Mouse (Mus musculus): ENCODE measurements at regions not wholly inside any gene's neighbourhood (a gene's known extent, or its start where the extent isn't known, plus 50 kb on each side); places are given as distances from the start of the nearest gene placed in this dataset.

DNA sequence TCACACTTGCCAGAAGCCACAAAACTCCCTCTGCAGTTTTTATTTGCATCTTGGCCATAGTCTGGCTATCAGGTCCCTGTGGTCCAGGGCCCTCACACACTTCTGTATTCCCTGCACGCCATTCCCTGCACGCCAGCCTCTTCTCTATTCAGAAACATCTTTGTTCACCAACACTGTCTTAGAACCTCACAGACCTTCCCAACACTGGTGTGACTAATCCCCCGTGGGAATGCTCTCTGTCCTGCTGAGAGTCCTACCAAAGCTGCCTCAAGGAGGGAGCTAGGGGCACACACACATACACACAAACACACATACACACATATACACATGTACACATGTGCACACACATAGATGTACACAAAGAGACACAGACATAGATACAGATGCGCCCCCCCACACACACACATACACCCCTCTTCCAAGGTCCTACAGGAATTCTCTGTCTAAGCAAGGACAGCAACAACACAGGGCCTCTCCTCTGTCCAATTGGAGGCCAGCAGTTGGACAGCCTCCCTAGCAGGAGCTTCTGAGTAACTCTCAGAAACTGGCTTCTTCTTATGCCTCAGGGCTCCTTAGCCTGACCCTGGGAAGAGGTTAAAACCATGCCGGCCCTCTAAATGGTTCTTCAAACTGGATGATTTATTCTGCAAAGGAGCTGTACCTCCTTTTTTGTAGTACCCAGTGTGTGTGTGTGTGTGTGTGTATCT is 179.0 kb upstream of the Afdn start:
- TF ChIP-seq CTCF (IDR thresholded peaks at IDR 0.05; ENCODE audit: borderline replicate concordance, insufficient read depth, low read length) (no peak), POLR2A (IDR thresholded peaks at IDR 0.05; ENCODE audit: low read depth, low read length) (no peak)
